Mouse (Mus musculus) mesoderm, embryonic 11.5 days (tissue): ENCODE measurements at regions not wholly inside any gene's neighbourhood (a gene's known extent, or its start where the extent isn't known, plus 50 kb on each side); places are given as distances from the start of the nearest gene placed in this dataset.

Experiments used
- DNase-seq: peaks from one replicate; pipeline ENCODE4 v3.0.0-alpha.2; 2012; ENCODE audit warnings: low read depth, low spot score

GRCm38 (mm10) chr6:36313586-36313985 is 74.3 kb upstream of the Chrm2 start:
- DNase-seq = no peak
